In genomic region chr1:80340436-80341376, GRCm38 (mm10) we compare ENCODE assay signal across 8 mouse cellular contexts. TPM values are rescaled to one million over a fixed set of nuclear protein-coding genes. Genes with fewer than 3 reads are reported as not detected.
A peak's percentile ranks its signal among the peaks of the same experiment; 100 is the strongest.
DNase-seq lines count a peak whose midpoint lies in the region; ATAC-seq and TF ChIP-seq lines count a peak whose summit lies in the region.

Cul3 (minus strand) TSS chr1:80340480.

- under 1% methylated on average over 56 of the region's 85 CpGs for WGBS in forebrain, embryonic 15.5 days
- WGBS in lung, adult 2 months, result 9% methylated on average over 66 of the region's 85 CpGs

- TF ChIP-seq POLR2A in lung, adult 2 months (IDR thresholded peaks at IDR 0.05; ENCODE audit: borderline replicate concordance, extremely low read depth, low read depth, low read length), result peak; percentile 90; the same call in 1 of the 2 replicates

- intact Hi-C loops in heart, postnatal 25 days (cut with DNase I), result loop anchor here (5.0 kb wide), 2 partner anchors 113 to 1683 kb away; partner anchors contain the start of genes Acsl3 and Utp14b

- H3K27me3 ChIP-seq in forebrain, embryonic 15.5 days, result no peaks in the 10 kb centered on the region

- peak within 1 kb of the TSS; percentile 98 for H3K9ac ChIP-seq in ES-E14 (ENCODE audit: insufficient read depth, low read depth, low read length, poor library complexity, severe bottlenecking)
- peak within 1 kb of the TSS; percentile 96 for H3K9ac ChIP-seq in forebrain, embryonic 15.5 days (replicated peaks)

- peak; percentile 98 for DNase-seq in ES-E14 (ENCODE audit: low read depth, low spot score)
- DNase-seq in cerebellum, adult 11-12 months, result peak; percentile 96
- peak; percentile 91 for DNase-seq in heart, postnatal 25 days (ENCODE audit: low spot score)
- DNase-seq in layer of hippocampus, adult 18-20 months (ENCODE audit: low spot score in 2 of 2), result peak; percentile 91 to 95
- DNase-seq in lung, adult 2 months, result peak; percentile 94
- DNase-seq in thymus, adult 18-20 months, result peak; percentile 96 to 97

- H3K9me3 ChIP-seq in ES-E14 (ENCODE audit: control insufficient read depth, insufficient read depth, low read depth, low read length), result no peaks in the 10 kb centered on the region
- H3K9me3 ChIP-seq in forebrain, embryonic 15.5 days, result no peaks in the 10 kb centered on the region

- peak within 1 kb of the TSS; percentile 64 for H3K4me2 ChIP-seq in forebrain, embryonic 15.5 days (replicated peaks)

- no peaks in the 10 kb centered on the region for H3K36me3 ChIP-seq in ES-E14 (ENCODE audit: control insufficient read depth, insufficient read depth, low read length, poor library complexity, severe bottlenecking)
- no peaks in the 10 kb centered on the region for H3K36me3 ChIP-seq in forebrain, embryonic 15.5 days

- ATAC-seq in forebrain, embryonic 15.5 days (replicated peaks), result peak; percentile 97
- peak; percentile 86 for ATAC-seq in neutrophil, adult 5-6 weeks (ENCODE audit: extremely low read depth, insufficient number of reproducible peaks, low FRiP score, poor library complexity, severe bottlenecking)

- peak within 1 kb of the TSS; percentile 96 for H3K27ac ChIP-seq in ES-E14 (ENCODE audit: insufficient read depth, low read depth, low read length, poor library complexity, severe bottlenecking)
- H3K27ac ChIP-seq in forebrain, embryonic 15.5 days (replicated peaks), result peak within 1 kb of the TSS; percentile 98

- in situ Hi-C loops in ES-E14 (cut with MboI; ENCODE audit: low sequenced_read_pairs in 2 of 2, unreplicated experiment in 2 of 2), result no loop called here

- peaks cover 2 to 5% of the 10 kb centered on the region in 2 experiments; a peak in 2 of 4 replicates for H3K4me1 ChIP-seq in ES-E14 (ENCODE audit: control insufficient read depth in 2 of 2, insufficient read depth in 2 of 2, low read length in 2 of 2, poor library complexity in 1 of 2)
- H3K4me1 ChIP-seq in forebrain, embryonic 15.5 days, result peaks cover 36% of the 10 kb centered on the region
- peaks cover 10% of the 10 kb centered on the region for H3K4me1 ChIP-seq in lung, adult 2 months (ENCODE audit: control insufficient read depth, insufficient read depth, low read length)

- peak within 1 kb of the TSS; percentile 96 to 98 for H3K4me3 ChIP-seq in ES-E14 (ENCODE audit: insufficient read depth in 1 of 2, low read depth in 1 of 2, low read length in 2 of 2, poor library complexity in 1 of 2, severe bottlenecking in 1 of 2)
- H3K4me3 ChIP-seq in forebrain, embryonic 15.5 days, result peak within 1 kb of the TSS; percentile 97
- peak within 1 kb of the TSS; percentile 69 for H3K4me3 ChIP-seq in lung, adult 2 months (replicated peaks; ENCODE audit: extremely low read depth, low read depth, low read length)

- no peak for TF ChIP-seq CTCF in lung, adult 2 months (IDR thresholded peaks at IDR 0.05; ENCODE audit: insufficient read depth, low read length)

TF ChIP-seq in ES-E14, 5 proteins besides CTCF, POLR2A, EP300 and RAD21:
- peak; percentile 89 for TF ChIP-seq CHD2 (IDR thresholded peaks at IDR 0.05; ENCODE audit: low read depth, low read length)
- TF ChIP-seq MAFK (IDR thresholded peaks at IDR 0.05; ENCODE audit: insufficient read depth, low read depth, low read length), result no peak
- TF ChIP-seq ZNF384 (IDR thresholded peaks at IDR 0.05; ENCODE audit: low read depth, low read length), result no peak
- 0 out of 2 replicates have a peak, but pooled peaks have one; percentile 19 for TF ChIP-seq HCFC1 (IDR thresholded peaks at IDR 0.05; ENCODE audit: borderline replicate concordance, insufficient read depth, low read length)
- TF ChIP-seq ZC3H11A (IDR thresholded peaks at IDR 0.05; ENCODE audit: borderline replicate concordance, low read depth, low read length), result no peak
TF ChIP-seq in ES-E14: peak in this region for 2.

RNA-seq across cellular contexts. Expression of gene Cul3, which starts in this region (rescaled TPM):
- total RNA-seq in ES-E14 (2012; rRNA removed), result 53.8 and 89.7 TPM in 2 replicates
- polyA plus RNA-seq in forebrain, embryonic 15.5 days (2015; fragmentation: Nextera tagmentation; extraction: Ambion mirVana), result 34.3 and 35.2 TPM in 2 replicates
- 100 to 1,000 TPM; 123 to 136 TPM for total RNA-seq in heart, postnatal 25 days (2021)
- total RNA-seq in layer of hippocampus, adult 18-20 months (2021), result 100 to 1,000 TPM; 127 to 142 TPM
- 6.8 and 13.2 TPM in 2 replicates for polyA plus RNA-seq in lung, adult 2 months (2012; rRNA removed)
- 273 and 434 TPM in 2 replicates for total RNA-seq in neutrophil, adult 5-6 weeks (2017)

Comparison
In these comparisons a context has a peak if more than half of its experiments do, and no peak if none do; other contexts are left out.
1. Peak in every context shown above with its lines: DNase-seq, ATAC-seq, H3K4me3 ChIP-seq and H3K27ac ChIP-seq.